Mouse (Mus musculus) naive thymus-derived CD4-positive, alpha-beta T cell, adult 5 months (primary cell): ENCODE data around the gene Zfp874a. TPM values are rescaled to one million over a fixed set of nuclear protein-coding genes. Genes with fewer than 3 reads are reported as not detected.

ENCODE experiments used
- polyA plus RNA-seq: library from polyadenylated mRNA; unstranded; fragments of 100-300 nt; shearing (Covaris generic); gene quantifications from one replicate; pipeline ENCODE4 v1.2.1, GENCODE M21; 2017

The Zfp874a gene
- polyA plus RNA-seq, result 46.8 TPM

DNA sequence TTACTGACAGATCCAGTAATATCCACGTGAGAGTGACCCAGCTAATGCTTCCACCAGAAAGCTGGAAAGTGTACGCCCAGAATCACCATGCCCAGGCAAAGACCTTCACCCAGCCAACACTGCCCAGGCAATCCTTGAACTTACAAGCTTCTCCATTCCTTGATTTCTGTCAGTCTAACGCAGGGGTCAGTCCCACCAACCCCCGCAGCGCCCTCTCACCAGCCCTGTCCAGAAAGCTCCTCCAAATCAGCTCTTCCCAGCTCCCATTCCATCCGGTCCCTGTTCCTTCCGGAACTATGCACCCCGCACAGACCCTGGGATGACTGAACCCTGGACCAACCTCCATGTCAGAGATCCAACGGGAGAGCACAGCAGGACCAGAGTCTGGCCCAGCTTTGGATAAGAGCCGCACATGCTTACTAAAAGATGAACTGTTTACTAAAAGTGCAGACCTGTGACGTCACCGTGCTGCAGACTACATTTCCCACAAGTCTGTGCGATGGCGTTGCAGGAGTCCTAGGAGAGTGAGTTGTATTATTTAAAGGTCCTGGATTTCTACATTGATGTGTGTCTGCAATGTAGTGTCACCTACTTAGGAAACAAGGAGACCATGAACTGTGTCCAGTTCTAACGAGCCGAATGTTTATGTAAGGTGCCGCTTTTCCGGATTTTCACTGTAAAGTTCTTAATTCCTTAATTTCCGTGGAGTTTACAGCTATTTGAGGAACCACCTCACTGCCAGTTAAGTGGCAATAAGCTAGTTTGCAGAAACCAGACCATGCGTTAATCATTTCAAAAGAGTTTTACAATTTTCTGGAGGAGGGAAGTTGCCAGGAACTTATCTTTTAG is at the start of gene Zfp874a:
Zfp874a (minus strand) TSS at position 453 of the 849 bp plus-strand sequence.

DNA sequence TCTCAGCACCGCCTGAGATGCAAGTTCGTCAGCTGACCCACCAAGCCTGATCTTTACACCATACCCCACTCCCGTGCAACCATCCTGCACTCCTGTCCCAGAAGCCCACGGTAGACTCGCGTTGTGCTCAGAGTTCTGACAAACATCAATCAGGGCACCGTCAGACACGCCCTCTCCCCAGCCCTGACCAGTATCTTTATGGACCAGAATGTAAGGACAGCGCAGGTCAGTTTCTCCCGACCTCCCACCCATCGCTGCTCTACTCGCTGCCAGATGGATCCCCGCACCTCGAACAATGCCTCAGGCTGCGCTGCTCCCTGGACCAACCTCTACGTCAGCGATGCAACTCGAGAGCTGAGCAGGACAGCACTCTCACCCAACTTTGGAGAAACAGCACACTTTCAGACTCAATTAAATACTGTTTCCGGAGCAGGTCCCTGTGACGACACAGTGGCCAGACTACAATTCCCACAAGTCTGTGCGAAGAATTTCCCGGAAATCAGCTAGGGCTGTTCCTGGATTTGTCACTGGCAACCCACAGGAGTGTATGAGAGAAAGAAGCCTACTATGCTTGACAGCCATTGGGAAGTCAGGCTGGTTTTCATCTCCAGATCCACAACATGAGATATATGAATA is 48.8 kb upstream of the Zfp874a start, which contains the start of gene Zfp58:
Zfp58 (minus strand) TSS at position 472 of the 636 bp plus-strand sequence.

DNA sequence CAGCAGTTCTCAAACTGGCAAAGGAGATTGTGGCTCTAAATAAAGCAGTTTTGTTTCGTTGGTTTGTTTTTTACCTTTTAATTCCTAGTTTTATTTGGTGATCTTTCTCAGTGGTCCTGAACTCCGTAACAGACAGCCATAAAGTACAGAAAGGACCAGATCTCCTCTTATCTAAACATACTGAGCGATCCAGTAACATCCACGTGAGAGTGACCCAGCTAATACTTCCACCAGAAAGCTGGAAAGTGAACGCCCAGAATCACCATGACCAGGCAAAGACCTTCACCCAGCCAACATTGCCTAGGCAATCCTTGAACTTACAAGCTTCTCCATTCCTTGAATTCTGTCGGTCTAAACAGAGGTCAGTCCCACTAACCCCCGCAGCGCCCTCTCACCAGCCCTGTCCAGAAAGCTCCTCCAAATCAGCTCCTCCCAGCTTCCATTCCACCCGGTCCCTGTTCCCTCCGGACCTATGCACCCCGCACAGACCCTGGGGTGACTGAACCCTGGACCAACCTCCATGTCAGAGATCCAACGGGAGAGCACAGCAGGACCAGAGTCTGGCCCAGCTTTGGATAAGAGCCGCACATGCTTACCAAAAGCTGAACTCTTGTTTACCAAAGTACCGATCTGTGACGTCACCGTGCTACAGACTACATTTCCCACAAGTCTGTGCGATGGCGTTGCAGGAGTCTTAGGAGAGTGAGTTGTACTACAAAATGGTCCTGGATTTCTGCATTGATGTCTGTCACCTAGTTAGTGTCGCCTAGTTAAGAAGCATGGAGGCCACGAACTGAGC is 32.4 kb upstream of the Zfp874a start, which contains the start of gene Zfp874b:
Zfp874b (minus strand) TSS at position 634 of the 799 bp plus-strand sequence.

GRCm38 (mm10) chr13:67421207-67421857 is 30.1 kb downstream of the Zfp874a start, which contains the start of gene Zfp459:
Zfp459 (minus strand) TSS chr13:67421418.

DNA sequence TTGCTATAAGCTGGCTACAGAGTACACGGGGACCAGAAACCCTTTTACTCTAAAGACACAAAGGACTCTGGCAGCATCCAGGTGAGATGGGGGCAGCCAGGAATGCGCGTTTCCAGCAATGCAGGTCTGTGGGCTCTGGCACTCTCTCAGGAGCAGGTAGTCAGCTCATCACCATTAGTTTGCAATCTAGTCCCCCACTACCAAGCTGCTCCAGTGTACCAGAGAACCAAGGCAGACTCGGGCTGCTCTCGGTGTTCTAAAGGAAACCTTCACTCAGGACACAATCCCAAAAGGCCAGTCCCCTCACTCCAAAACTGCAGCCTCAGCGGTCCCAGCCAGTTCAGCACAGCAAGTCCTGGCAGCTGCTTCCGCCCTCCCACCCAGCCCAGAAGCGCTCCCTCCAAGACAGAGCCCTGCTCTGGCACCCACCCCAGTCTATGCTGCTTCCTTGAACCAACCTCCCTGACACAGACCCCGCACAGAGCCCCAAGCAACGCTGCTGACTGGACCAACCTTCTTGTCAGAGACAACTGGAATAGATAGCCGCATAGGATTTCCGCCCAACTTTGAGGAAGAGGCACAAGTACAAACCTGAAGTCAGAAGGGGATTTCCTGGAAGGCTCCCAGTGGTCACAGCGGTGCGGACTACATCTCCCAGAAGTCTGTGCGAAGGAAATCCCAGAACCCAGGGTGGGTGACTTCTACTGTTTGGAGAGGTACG is 52.1 kb downstream of the Zfp874a start, which contains the start of gene Zfp429:
Zfp429 (minus strand) TSS at position 637 of the 721 bp plus-strand sequence.

DNA sequence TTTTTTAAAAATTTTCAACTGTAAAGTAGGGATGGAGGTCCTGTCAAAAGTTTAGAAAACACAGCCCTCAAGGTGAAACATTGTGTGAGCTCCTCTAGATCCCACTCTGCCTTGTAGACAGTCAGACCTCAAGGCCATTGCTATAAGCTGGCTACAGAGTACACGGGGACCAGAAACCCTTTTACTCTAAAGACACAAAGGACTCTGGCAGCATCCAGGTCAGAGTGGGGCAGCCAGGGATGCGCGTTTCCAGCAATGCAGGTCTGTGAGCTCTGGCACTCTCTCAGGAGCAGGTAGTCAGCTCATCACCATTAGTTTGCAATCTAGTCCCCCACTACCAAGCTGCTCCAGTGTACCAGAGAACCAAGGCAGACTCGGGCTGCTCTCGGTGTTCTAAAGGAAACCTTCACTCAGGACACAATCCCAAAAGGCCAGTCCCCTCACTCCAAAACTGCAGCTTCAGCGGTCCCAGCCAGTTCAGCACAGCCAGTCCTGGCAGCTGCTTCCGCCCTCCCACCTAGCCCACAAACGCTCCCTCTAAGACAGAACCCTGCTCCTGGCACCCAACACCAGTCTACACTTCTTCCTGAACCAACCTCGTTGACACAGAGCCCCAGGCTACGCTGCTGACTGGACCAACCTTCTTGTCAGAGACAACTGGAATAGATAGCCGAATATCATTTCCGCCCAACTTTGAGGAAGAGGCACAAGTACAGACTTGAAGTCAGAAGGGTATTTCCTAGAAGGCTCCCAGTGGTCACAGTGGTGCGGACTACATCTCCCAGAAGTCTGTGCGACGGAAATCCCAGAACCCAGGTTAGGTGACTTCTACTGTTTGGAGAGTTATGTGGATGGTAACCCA is 76.1 kb downstream of the Zfp874a start, which contains the start of the genes Gm28041 and Zfp456:
Gm28041 (minus strand) TSS at position 684 of the 862 bp plus-strand sequence.
Zfp456 (minus strand) TSS at position 761 of the 862 bp plus-strand sequence.

Other genes starting within 250 kb of the Zfp874a start
- gene Zfp458, start 173.2 kb downstream of the Zfp874a start, polyA plus RNA-seq, result 0.98 TPM
- gene Zfp457, start 145.1 kb downstream of the Zfp874a start, polyA plus RNA-seq, result not detected
- gene Zfp595, start 119.1 kb downstream of the Zfp874a start, polyA plus RNA-seq, result 5.7 TPM
- gene Gm28044, start 91.1 kb downstream of the Zfp874a start, polyA plus RNA-seq, result not detected
- 1.8 TPM for gene Zfp953, start 91.0 kb downstream of the Zfp874a start, polyA plus RNA-seq
- 2.2 TPM for gene Gm28041, start 75.9 kb downstream of the Zfp874a start, polyA plus RNA-seq
- gene Zfp456, start 75.8 kb downstream of the Zfp874a start, polyA plus RNA-seq, result 4.7 TPM
- 19.3 TPM for gene Zfp429, start 51.8 kb downstream of the Zfp874a start, polyA plus RNA-seq
- 1.4 TPM for gene Zfp459, start 30.2 kb downstream of the Zfp874a start, polyA plus RNA-seq
- 26.8 TPM for gene Zfp874b, start 32.6 kb upstream of the Zfp874a start, polyA plus RNA-seq
- gene Zfp58, start 48.9 kb upstream of the Zfp874a start, polyA plus RNA-seq, result 21.0 TPM
- not detected for gene Gm26965, start 74.5 kb upstream of the Zfp874a start, polyA plus RNA-seq
- 56.0 TPM for gene Zfp87, start 74.6 kb upstream of the Zfp874a start, polyA plus RNA-seq
- gene Zfp748, start 102.2 kb upstream of the Zfp874a start, polyA plus RNA-seq, result 16.7 TPM
- 5.0 TPM for gene Zfp729b, start 158.1 kb upstream of the Zfp874a start, polyA plus RNA-seq
- 4.9 TPM for gene Gm49345, start 186.1 kb upstream of the Zfp874a start, polyA plus RNA-seq
- gene Zfp729a, start 186.2 kb upstream of the Zfp874a start, polyA plus RNA-seq, result 4.1 TPM
- 11.4 TPM for gene Zfp738, start 235.4 kb upstream of the Zfp874a start, polyA plus RNA-seq